Mouse (Mus musculus): ENCODE measurements around the gene Cdh1. TPM values are rescaled to one million over a fixed set of nuclear protein-coding genes. Genes with fewer than 3 reads are reported as not detected.

Cdh1 gene
- total RNA-seq, 2 experiments from 2014 or later = 2.5 to 4.1 TPM

- intact Hi-C loops (cut with DNase I) = no loop called here
- peak; percentile 51 to 65 for DNase-seq (ENCODE audit: low spot score in 2 of 2)
Measured at GRCm38 (mm10) chr8:106704901-106705321, 101.8 kb downstream of the Cdh1 start.

- intact Hi-C loops (cut with DNase I) = no loop called here
- no peak for DNase-seq (ENCODE audit: low spot score in 2 of 2)
Measured at GRCm38 (mm10) chr8:106706194-106706593, 103.0 kb downstream of the Cdh1 start.

GRCm38 (mm10) chr8:106710002-106710401 lies 106.9 kb downstream of the Cdh1 start:
- DNase-seq (ENCODE audit: low spot score in 2 of 2) = no peak
- intact Hi-C loops (cut with DNase I) = no loop called here

- intact Hi-C loops (cut with DNase I) = no loop called here
- DNase-seq (ENCODE audit: low spot score in 2 of 2) = no peak
Measured at GRCm38 (mm10) chr8:106712487-106712886, 109.3 kb downstream of the Cdh1 start.

GRCm38 (mm10) chr8:106714297-106714696 lies 111.1 kb downstream of the Cdh1 start:
- no peak for DNase-seq (ENCODE audit: low spot score in 2 of 2)
- intact Hi-C loops (cut with DNase I) = no loop called here

- peak; percentile 79 to 80 for DNase-seq (ENCODE audit: low spot score in 2 of 2)
- intact Hi-C loops (cut with DNase I) = loop anchor here (2.0 to 5.0 kb wide), 2 partner anchors 154 to 175 kb away; partner anchors contain the start of genes Has3 and Utp4
Measured at GRCm38 (mm10) chr8:106718091-106718500, 114.9 kb downstream of the Cdh1 start.

Other genes with a start within 250 kb of the Cdh1 start
- gene Zfp90, start 188.0 kb upstream of the Cdh1 start, total RNA-seq (2021) = 10 to 100 TPM; 11.8 to 12.8 TPM
- gene 6030452D12Rik, start 102.8 kb upstream of the Cdh1 start, total RNA-seq (2021) = not detected
- gene Cdh3, start 92.5 kb upstream of the Cdh1 start, total RNA-seq (2021) = under 1 TPM; 0.42 to 0.62 TPM
- 10 to 100 TPM; 90.1 to 90.2 TPM for gene Gm10073, start 29.9 kb upstream of the Cdh1 start, total RNA-seq (2021)
- gene Tango6, start 79.7 kb downstream of the Cdh1 start, total RNA-seq (2021) = 1 to 10 TPM; 5.9 to 6.4 TPM